Mouse (Mus musculus) ES-Bruce4 (cell line): ENCODE measurements around the gene Plxnb2. TPM values are rescaled to one million over a fixed set of nuclear protein-coding genes. Genes with fewer than 3 reads are reported as not detected.

Experiments
- H3K27ac ChIP-seq: 2 replicates; pipeline ENCODE4 v1.5.1; 2012; ENCODE audit warnings: low read length, inconsistent platforms; ENCODE audit not compliant: insufficient read depth
- H3K27me3 ChIP-seq: 2 replicates; pipeline ENCODE4 v1.6.1; 2012; ENCODE audit warnings: mild to moderate bottlenecking, low read length, inconsistent platforms; ENCODE audit not compliant: control insufficient read depth, poor library complexity, insufficient read depth, severe bottlenecking
- H3K36me3 ChIP-seq: 2 replicates; pipeline ENCODE4 v1.6.1; 2012; ENCODE audit warnings: inconsistent platforms, mild to moderate bottlenecking, low read length, moderate library complexity; ENCODE audit not compliant: control insufficient read depth, poor library complexity, insufficient read depth, severe bottlenecking
- H3K4me1 ChIP-seq: one replicate; pipeline ENCODE4 v1.8.1; 2011; ENCODE audit warnings: low read length; ENCODE audit not compliant: control insufficient read depth, insufficient read depth
- H3K4me3 ChIP-seq: 2 replicates; pipeline ENCODE4 v1.5.1; 2011; ENCODE audit warnings: low read depth, mild to moderate bottlenecking, low read length
- H3K9ac ChIP-seq: 2 replicates; pipeline ENCODE4 v1.6.1; 2012; ENCODE audit warnings: low read depth, mild to moderate bottlenecking, inconsistent platforms; ENCODE audit not compliant: poor library complexity, severe bottlenecking
- H3K9me3 ChIP-seq: replicated peaks from 2 replicates; pipeline ENCODE4 v1.6.1; 2012; ENCODE audit warnings: mild to moderate bottlenecking, low read length, inconsistent platforms; ENCODE audit not compliant: control insufficient read depth, poor library complexity, insufficient read depth, severe bottlenecking
- CTCF ChIP-seq: IDR thresholded peaks from one replicate; pipeline ENCODE4 v1.8.1; 2011; ENCODE audit warnings: low read depth, low read length
- EP300 ChIP-seq: IDR thresholded peaks from 2 replicates; pipeline ENCODE4 v1.6.1; 2011; ENCODE audit warnings: low read depth, low read length; ENCODE audit not compliant: insufficient read depth
- POLR2A ChIP-seq: IDR thresholded peaks from one replicate; pipeline ENCODE4 v1.8.1; 2011; ENCODE audit warnings: low read length; ENCODE audit not compliant: insufficient read depth
- polyA plus RNA-seq: library from polyadenylated mRNA; stranded (reverse); fragments of >200 nt; gene quantifications from 2 replicates; pipeline ENCODE4 v1.2.4, GENCODE M21; 2011; ENCODE audit warnings: low read depth; ENCODE audit not compliant: missing spikeins, insufficient read depth, insufficient read length

Plxnb2 gene
- polyA plus RNA-seq, 1 experiment, result 86.1 TPM

DNA sequence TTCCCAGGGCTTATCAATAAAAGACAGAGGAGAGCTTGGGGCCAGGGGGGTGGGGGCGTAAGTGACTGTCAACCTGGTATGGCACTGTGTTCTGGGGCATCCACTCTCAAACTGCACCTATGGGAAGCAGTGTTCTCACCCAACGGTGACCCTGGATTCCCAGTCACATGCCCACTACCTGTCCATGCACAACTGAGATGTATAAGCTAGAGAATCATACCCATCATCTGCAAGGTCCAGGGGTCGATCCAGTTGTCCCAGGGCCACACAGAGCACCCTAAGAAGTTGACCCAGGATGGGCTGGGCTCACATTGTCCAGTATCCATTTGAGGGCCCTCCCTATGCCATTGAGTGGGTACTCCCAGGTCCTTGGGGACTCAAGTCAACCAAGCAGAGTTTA lies 56.3 kb downstream of the Plxnb2 start:
- Histone ChIP-seq H3K27ac (no peak overlapping the region), H3K36me3 (no peaks in the 10 kb centered on the region), H3K4me1 (peaks cover 2% of the 10 kb centered on the region), H3K27me3 (no peaks in the 10 kb centered on the region), H3K4me3 (no peak overlapping the region), H3K9ac (no peak overlapping the region), H3K9me3 (no peaks in the 10 kb centered on the region)
- TF ChIP-seq CTCF (no peak), EP300 (no peak), POLR2A (no peak)

DNA sequence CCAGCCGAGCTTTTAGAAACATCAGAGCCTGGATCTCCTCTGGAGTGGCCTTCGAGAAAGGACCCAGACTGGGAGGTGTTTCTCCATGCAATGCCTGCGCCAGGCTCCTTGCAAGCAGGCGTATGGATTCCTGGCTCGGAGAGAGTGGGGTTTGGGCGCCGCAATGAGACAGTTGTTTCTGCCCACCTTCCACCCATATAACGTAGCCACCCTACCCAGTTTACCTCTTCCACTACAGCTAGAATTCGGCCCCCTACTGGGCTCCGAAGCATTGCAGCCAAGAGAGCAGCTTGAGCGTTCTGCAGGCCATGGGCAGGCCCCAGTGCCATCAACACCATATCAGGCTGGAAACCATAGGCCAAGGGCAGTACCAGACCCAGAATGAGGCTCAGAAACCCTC lies 57.0 kb downstream of the Plxnb2 start:
- Histone ChIP-seq H3K9ac (peak overlapping the region; percentile 73), H3K4me3 (peak overlapping the region; percentile 88), H3K27ac (peak overlapping the region; percentile 10; the same call in 1 of the 2 replicates), H3K27me3 (no peaks in the 10 kb centered on the region), H3K36me3 (peaks cover 2% of the 10 kb centered on the region; the same call in 1 of the 2 replicates), H3K9me3 (no peaks in the 10 kb centered on the region), H3K4me1 (no peaks in the 10 kb centered on the region)
- TF ChIP-seq EP300 (no peak), CTCF (peak; percentile 11)

DNA sequence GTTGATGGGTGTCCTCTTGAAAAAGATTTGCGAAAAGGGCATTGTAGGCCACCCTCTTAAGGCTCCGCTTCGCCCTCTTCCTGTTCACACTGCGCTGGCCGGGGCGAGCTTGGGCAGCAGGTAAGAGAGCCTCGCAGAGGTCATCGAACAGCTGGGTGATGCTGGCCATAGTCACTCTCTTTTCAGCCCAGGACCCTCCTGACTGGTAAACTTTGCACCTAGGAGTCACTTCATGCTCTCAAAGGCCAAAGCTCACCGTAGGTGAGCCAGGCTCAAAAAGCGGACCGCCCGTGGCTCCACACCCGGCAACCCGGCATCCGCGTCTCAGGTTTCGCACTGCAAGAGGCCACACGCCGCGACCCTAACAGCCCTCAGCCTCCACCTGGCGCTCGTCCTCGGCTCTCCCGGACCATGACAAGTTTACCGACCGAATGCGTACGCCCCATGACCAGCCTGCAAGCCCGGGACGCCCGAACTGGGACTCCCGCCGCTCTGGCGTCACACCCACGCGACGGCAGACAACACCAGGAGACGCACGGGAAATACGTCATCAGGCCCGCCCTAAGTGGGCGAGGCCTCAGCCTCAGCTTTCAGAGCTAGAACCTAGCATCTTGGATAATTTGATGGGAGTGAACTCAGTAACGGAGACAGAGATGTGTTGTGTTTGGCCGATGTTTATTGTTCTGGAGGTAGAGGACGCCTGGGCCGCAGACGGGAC lies 57.8 kb downstream of the Plxnb2 start, which contains the start of gene Tubgcp6:
Tubgcp6 (minus strand) TSS at position 464 of the 718 bp plus-strand sequence.
- TF ChIP-seq EP300, result no peak
- no peak for TF ChIP-seq CTCF
- Histone ChIP-seq H3K9me3 (no peaks in the 10 kb centered on the region), H3K27me3 (no peaks in the 10 kb centered on the region), H3K36me3 (peaks cover 3% of the 10 kb centered on the region; the same call in 1 of the 2 replicates), H3K27ac (peak within 1 kb of the TSS; percentile 10; the same call in 1 of the 2 replicates), H3K9ac (peak within 1 kb of the TSS; percentile 73), H3K4me1 (no peaks in the 10 kb centered on the region), H3K4me3 (peak within 1 kb of the TSS; percentile 88)

DNA sequence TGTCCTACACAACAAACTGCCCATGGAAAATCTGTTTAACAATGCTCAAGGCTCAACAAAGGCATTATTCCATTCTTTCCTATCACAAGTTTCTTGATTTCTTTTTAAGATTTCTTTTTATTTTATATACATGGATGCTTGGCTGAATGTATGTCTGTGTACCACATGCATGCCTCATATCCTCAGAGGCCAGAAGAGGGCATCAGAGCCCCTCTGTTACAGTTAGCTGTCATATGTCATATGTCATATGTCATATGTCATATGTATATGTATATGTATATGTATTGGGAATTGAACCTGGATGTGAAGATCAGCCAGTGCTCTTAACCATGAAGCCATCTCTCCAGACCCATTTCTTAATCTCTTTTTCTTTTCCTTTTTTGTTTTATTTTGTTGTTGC lies 62.6 kb downstream of the Plxnb2 start:
- H3K9ac ChIP-seq, result no peak overlapping the region
- no peaks in the 10 kb centered on the region for H3K4me1 ChIP-seq
- no peak overlapping the region for H3K4me3 ChIP-seq
- no peak for TF ChIP-seq CTCF
- no peak for TF ChIP-seq POLR2A
- no peak for TF ChIP-seq EP300
- H3K27me3 ChIP-seq, result no peaks in the 10 kb centered on the region
- H3K9me3 ChIP-seq, result no peaks in the 10 kb centered on the region
- peaks cover 20% of the 10 kb centered on the region; the same call in 1 of the 2 replicates for H3K36me3 ChIP-seq
- H3K27ac ChIP-seq, result no peak overlapping the region

DNA sequence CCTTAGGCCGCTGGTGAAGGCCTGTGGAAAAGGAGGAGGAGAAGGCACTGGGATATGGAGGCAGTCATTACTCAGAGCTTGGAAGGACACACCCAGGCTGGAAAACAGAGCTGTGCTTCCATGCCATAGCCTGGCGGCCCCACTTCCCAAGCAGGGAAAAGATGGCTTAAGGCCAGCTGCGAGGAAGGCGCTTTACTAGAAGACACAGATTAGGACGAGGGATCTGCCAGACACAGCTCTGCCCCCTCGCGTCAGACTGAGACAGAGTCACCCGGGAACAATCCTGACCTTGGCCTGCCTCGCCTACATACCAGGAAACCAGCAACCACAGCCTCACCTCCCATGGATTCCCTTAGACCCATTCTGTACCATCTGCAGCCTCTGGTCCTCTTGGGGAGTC lies 70.4 kb downstream of the Plxnb2 start:
- H3K4me1 ChIP-seq, result no peaks in the 10 kb centered on the region
- peaks cover 30% of the 10 kb centered on the region for H3K36me3 ChIP-seq
- H3K4me3 ChIP-seq, result no peak overlapping the region
- no peaks in the 10 kb centered on the region for H3K27me3 ChIP-seq
- no peak overlapping the region for H3K27ac ChIP-seq
- H3K9me3 ChIP-seq, result no peaks in the 10 kb centered on the region
- TF ChIP-seq POLR2A, result no peak
- peak; percentile 43 for TF ChIP-seq CTCF
- no peak overlapping the region for H3K9ac ChIP-seq

DNA sequence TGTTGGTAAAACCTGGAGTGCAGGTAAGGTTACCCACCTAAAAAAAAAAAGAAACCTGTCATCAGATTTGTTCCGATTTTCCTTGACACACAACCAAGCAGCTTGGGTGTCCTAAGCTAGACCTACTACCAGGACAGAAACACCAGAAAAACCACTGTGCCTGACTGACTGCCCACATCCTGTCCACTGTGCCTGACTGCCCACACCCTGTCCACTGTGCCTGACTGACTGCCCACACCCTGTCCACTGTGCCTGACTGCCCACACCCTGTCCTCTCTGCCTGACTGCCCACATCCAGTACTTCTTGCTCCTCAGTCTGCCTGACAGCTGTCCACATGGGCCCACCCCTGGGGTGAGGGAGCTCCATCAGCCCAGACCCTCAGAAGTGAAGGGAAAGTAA lies 73.6 kb downstream of the Plxnb2 start:
- Histone ChIP-seq H3K36me3 (peaks cover 36% of the 10 kb centered on the region), H3K9me3 (no peaks in the 10 kb centered on the region), H3K4me1 (no peaks in the 10 kb centered on the region), H3K27ac (no peak overlapping the region), H3K4me3 (no peak overlapping the region), H3K27me3 (no peaks in the 10 kb centered on the region), H3K9ac (no peak overlapping the region)
- TF ChIP-seq EP300 (no peak), POLR2A (no peak), CTCF (no peak)
